Mouse (Mus musculus) embryonic fibroblast, embryonic 13.5 days (primary cell): ENCODE measurements around the gene Fgf14.

Experiments
- CTCF ChIP-seq: IDR thresholded peaks from 2 replicates; pipeline ENCODE4 v1.5.1; 2011; ENCODE audit warnings: mild to moderate bottlenecking, control low read depth, low read length, moderate library complexity, borderline replicate concordance; ENCODE audit not compliant: insufficient read depth
- POLR2A ChIP-seq: IDR thresholded peaks from 2 replicates; pipeline ENCODE4 v1.6.1; 2011; ENCODE audit warnings: low read depth, mild to moderate bottlenecking, control low read depth, low read length, moderate library complexity

- no peak for TF ChIP-seq CTCF
- TF ChIP-seq POLR2A: no peak
These were observed 71.7 kb downstream of the Fgf14 start for GRCm38 (mm10) chr14:124605031-124605743.
